Mouse (Mus musculus) small intestine, adult 2 months (tissue): ENCODE data around the gene Gcnt7.

Experiments used
- CTCF ChIP-seq: fragments of 200-500 bp; IDR thresholded peaks from 2 replicates; pipeline ENCODE4 v1.5.1; 2012; ENCODE audit warnings: low read depth, mild to moderate bottlenecking, control low read depth, inconsistent platforms, low read length, moderate library complexity, mixed read lengths; ENCODE audit not compliant: insufficient replicate concordance, insufficient read length; ENCODE audit errors: extremely low read depth
- POLR2A ChIP-seq: fragments of 200-500 bp; IDR thresholded peaks from 2 replicates; pipeline ENCODE4 v1.6.1; 2012; ENCODE audit warnings: low read depth, mild to moderate bottlenecking, control low read depth, inconsistent platforms, low read length, moderate library complexity

GRCm38 (mm10) chr2:172416876-172417275 lies 41.5 kb downstream of the Gcnt7 start:
- TF ChIP-seq POLR2A (no peak), CTCF (no peak)
